ENCODE assay signal across 21 mouse cellular contexts in genomic region chr8:104610185-104610766, GRCm38 (mm10). TPM values are rescaled to one million over a fixed set of nuclear protein-coding genes. Genes with fewer than 3 reads are reported as not detected.
DNase-seq lines count a peak whose midpoint lies in the region; ATAC-seq and TF ChIP-seq lines count a peak whose summit lies in the region.
"Had no signal": no experiment of that assay in that cellular context is flagged by ENCODE, and none has a peak within 500 bp of the region (broad histone marks: within the 10 kb centered on the region; RNA-seq: fewer than 3 reads in every experiment).

No protein-coding gene starts in this region.

- no peak for DNase-seq in kidney, adult 2 months
- DNase-seq in kidney, adult 11 months = no peak
- DNase-seq in testis, postnatal 14 days (ENCODE audit: low spot score) = no peak
- DNase-seq in urinary bladder, adult 18-20 months (ENCODE audit: low spot score in 2 of 2) = no peak
- DNase-seq in urinary bladder, postnatal 36 days (ENCODE audit: low spot score in 2 of 2) = no peak
- DNase-seq: adrenal gland, postnatal 10 days; cerebellum, postnatal 36 days; kidney, postnatal 4 days; right cerebral cortex, adult 18-20 months; spleen, adult 18-20 months had no signal

- WGBS in kidney, adult 2 months = 79% methylated on average over 12 of the region's 12 CpGs
- 34% methylated on average over 12 of the region's 12 CpGs for WGBS in heart, embryonic 15.5 days

- no peaks in the 10 kb centered on the region for H3K36me3 ChIP-seq in kidney, adult 2 months (ENCODE audit: control insufficient read depth, insufficient read depth, low read length)
- no peaks in the 10 kb centered on the region for H3K36me3 ChIP-seq in testis, adult 2 months (ENCODE audit: control insufficient read depth, insufficient read depth, low read length)
- no peaks in the 10 kb centered on the region for H3K36me3 ChIP-seq in heart, embryonic 15.5 days
- H3K36me3 ChIP-seq: embryonic facial prominence, embryonic 13.5 days; forebrain, embryonic 12.5 days; G1E; hindbrain, embryonic 12.5 days had no signal

- no peak overlapping the region for H3K27ac ChIP-seq in kidney, adult 2 months (ENCODE audit: insufficient read depth, low read depth, low read length)
- H3K27ac ChIP-seq in testis, adult 2 months (ENCODE audit: control insufficient read depth, insufficient read depth, low read depth, low read length) = no peak overlapping the region
- H3K27ac ChIP-seq in heart, embryonic 15.5 days = peak overlapping the region; percentile 98
- H3K27ac ChIP-seq: embryonic facial prominence, embryonic 13.5 days; forebrain, embryonic 12.5 days; hindbrain, embryonic 12.5 days; left cerebral cortex, adult 2 months; stomach, postnatal 0 days had no signal

- H3K9ac ChIP-seq in heart, embryonic 15.5 days = 0 out of 2 replicates have a peak overlapping the region, but pooled peaks have one; percentile 39
- H3K9ac ChIP-seq: embryonic facial prominence, embryonic 13.5 days; forebrain, embryonic 12.5 days; hindbrain, embryonic 12.5 days had no signal

- peak; percentile 11 for TF ChIP-seq POLR2A in kidney, adult 2 months (IDR thresholded peaks at IDR 0.05; ENCODE audit: low read depth, low read length)
- TF ChIP-seq POLR2A in testis, adult 2 months (IDR thresholded peaks at IDR 0.05; ENCODE audit: control insufficient read depth, low read depth, low read length) = no peak

- TF ChIP-seq CTCF in kidney, adult 2 months (conservative IDR thresholded peaks at IDR 0.05; ENCODE audit: insufficient read depth, insufficient read length, low read depth, low read length) = no peak
- 0 out of 2 replicates have a peak, but pooled peaks have one; percentile 3 for TF ChIP-seq CTCF in testis, adult 2 months (IDR thresholded peaks at IDR 0.05; ENCODE audit: control insufficient read depth, insufficient read depth, insufficient replicate concordance, low read depth, low read length)

- no peaks in the 10 kb centered on the region for H3K27me3 ChIP-seq in kidney, adult 2 months (replicated peaks; ENCODE audit: control insufficient read depth, insufficient read depth, low read length)
- H3K27me3 ChIP-seq in testis, adult 2 months (ENCODE audit: control insufficient read depth, insufficient read depth, low read length) = no peaks in the 10 kb centered on the region
- no peaks in the 10 kb centered on the region for H3K27me3 ChIP-seq in heart, embryonic 15.5 days
- H3K27me3 ChIP-seq: embryonic facial prominence, embryonic 13.5 days; hindbrain, embryonic 12.5 days had no signal

- H3K9me3 ChIP-seq in heart, embryonic 15.5 days (replicated peaks) = no peaks in the 10 kb centered on the region
- H3K9me3 ChIP-seq: embryonic facial prominence, embryonic 13.5 days; forebrain, embryonic 12.5 days; G1E; hindbrain, embryonic 12.5 days had no signal

- peak; percentile 75 for ATAC-seq in heart, embryonic 15.5 days (replicated peaks; ENCODE audit: insufficient number of reproducible peaks, insufficient read depth, low FRiP score, low read depth)
- ATAC-seq: intestine, embryonic 16.5 days; midbrain, embryonic 16.5 days had no signal

- peak overlapping the region; percentile 51 for H3K4me2 ChIP-seq in heart, embryonic 15.5 days
- H3K4me2 ChIP-seq: embryonic facial prominence, embryonic 13.5 days; forebrain, embryonic 12.5 days; hindbrain, embryonic 12.5 days; liver, embryonic 11.5 days had no signal

- H3K4me3 ChIP-seq in kidney, adult 2 months (ENCODE audit: insufficient read depth, low read depth, low read length) = no peak overlapping the region
- H3K4me3 ChIP-seq in testis, adult 2 months (ENCODE audit: control insufficient read depth, low read depth, low read length) = no peak overlapping the region
- H3K4me3 ChIP-seq in heart, embryonic 15.5 days = no peak overlapping the region
- H3K4me3 ChIP-seq: embryonic facial prominence, embryonic 13.5 days; forebrain, embryonic 12.5 days; hindbrain, embryonic 12.5 days; left cerebral cortex, adult 2 months had no signal

- peaks cover 15% of the 10 kb centered on the region for H3K4me1 ChIP-seq in kidney, adult 2 months (ENCODE audit: control insufficient read depth, insufficient read depth, low read length)
- no peaks in the 10 kb centered on the region for H3K4me1 ChIP-seq in testis, adult 2 months (ENCODE audit: control insufficient read depth, insufficient read depth, low read length)
- H3K4me1 ChIP-seq in heart, embryonic 15.5 days (replicated peaks) = peaks cover 82% of the 10 kb centered on the region
- H3K4me1 ChIP-seq: embryonic facial prominence, embryonic 13.5 days; forebrain, embryonic 12.5 days had no signal

RNA-seq across cellular contexts. Expression of gene Cdh16, which starts 13.9 kb away (rescaled TPM):
- polyA plus RNA-seq in kidney, adult 2 months (2012; rRNA removed) = 1,103 and 1,106 TPM in 2 replicates
- 1.3 TPM in 1 of 2 replicates, not detected in the other for polyA plus RNA-seq in testis, adult 2 months (2012; rRNA removed)
- 17.7 and 20.2 TPM in 2 replicates for polyA plus RNA-seq in heart, embryonic 15.5 days (2015; fragmentation: Nextera tagmentation; extraction: Ambion mirVana)
- polyA plus RNA-seq: embryonic facial prominence, embryonic 13.5 days; forebrain, embryonic 12.5 days; G1E; hindbrain, embryonic 12.5 days; midbrain, embryonic 16.5 days had no signal

RNA-seq across cellular contexts. Expression of gene Pdp2, which starts 19.0 kb away (rescaled TPM):
- polyA plus RNA-seq in kidney, adult 2 months (2012; rRNA removed) = 25.7 and 29.2 TPM in 2 replicates
- polyA plus RNA-seq in testis, adult 2 months (2012; rRNA removed) = 1.2 and 1.3 TPM in 2 replicates
- 5.8 and 7.3 TPM in 2 replicates for polyA plus RNA-seq in heart, embryonic 15.5 days (2015; fragmentation: Nextera tagmentation; extraction: Ambion mirVana)

RNA-seq across cellular contexts. Expression of gene Rrad, which starts 20.9 kb away (rescaled TPM):
- polyA plus RNA-seq in kidney, adult 2 months (2012; rRNA removed) = 5.0 and 5.8 TPM in 2 replicates
- 0.36 and 0.42 TPM in 2 replicates for polyA plus RNA-seq in testis, adult 2 months (2012; rRNA removed)
- polyA plus RNA-seq in heart, embryonic 15.5 days (2015; fragmentation: Nextera tagmentation; extraction: Ambion mirVana) = 272 and 277 TPM in 2 replicates

RNA-seq across cellular contexts. Expression of gene Ciao2b, which starts 31.5 kb away (rescaled TPM):
- polyA plus RNA-seq in kidney, adult 2 months (2012; rRNA removed) = 46.5 and 57.7 TPM in 2 replicates
- 61.8 and 67.2 TPM in 2 replicates for polyA plus RNA-seq in testis, adult 2 months (2012; rRNA removed)
- polyA plus RNA-seq in heart, embryonic 15.5 days (2015; fragmentation: Nextera tagmentation; extraction: Ambion mirVana) = 158 and 190 TPM in 2 replicates

Comparison
In these comparisons a context has a peak if more than half of its experiments do, and no peak if none do; other contexts are left out.
1. RNA of gene Cdh16, which starts 13.9 kb away (polyA plus RNA-seq): 1,103 to 1,106 TPM in kidney, adult 2 months; 17.7 to 20.2 TPM in heart, embryonic 15.5 days and 1.3 TPM in testis, adult 2 months; every median in the first group is over 10 times any median in the second.
2. RNA of gene Rrad, which starts 20.9 kb away (polyA plus RNA-seq): 272 to 277 TPM in heart, embryonic 15.5 days; 5.0 to 5.8 TPM in kidney, adult 2 months and 0.36 to 0.42 TPM in testis, adult 2 months; every median in the first group is over 10 times any median in the second.